Mouse (Mus musculus): ENCODE measurements at regions not wholly inside any gene's neighbourhood (a gene's known extent, or its start where the extent isn't known, plus 50 kb on each side); places are given as distances from the start of the nearest gene placed in this dataset.

- DNase-seq (ENCODE audit: low spot score) = no peak
Measured at GRCm38 (mm10) chr1:186229856-186230255, 112.7 kb upstream of the Lyplal1 start.

- DNase-seq (ENCODE audit: low spot score) = no peak
Measured at GRCm38 (mm10) chr1:186228396-186228795, 111.3 kb upstream of the Lyplal1 start.

GRCm38 (mm10) chr1:186224231-186224630 lies 107.1 kb upstream of the Lyplal1 start:
- no peak for DNase-seq (ENCODE audit: low spot score)

GRCm38 (mm10) chr1:186223417-186223816 lies 106.3 kb upstream of the Lyplal1 start:
- no peak for DNase-seq (ENCODE audit: low spot score)

- no peak for DNase-seq (ENCODE audit: low spot score)
Measured at GRCm38 (mm10) chr1:186218995-186219394, 101.9 kb upstream of the Lyplal1 start.

- no peak for DNase-seq (ENCODE audit: low spot score)
Measured at GRCm38 (mm10) chr1:186217198-186217597, 100.1 kb upstream of the Lyplal1 start.

- DNase-seq (ENCODE audit: low spot score) = no peak
Measured at GRCm38 (mm10) chr1:186204151-186204550, 87.0 kb upstream of the Lyplal1 start.

GRCm38 (mm10) chr1:186202536-186202935 lies 85.4 kb upstream of the Lyplal1 start:
- DNase-seq (ENCODE audit: low spot score) = no peak

GRCm38 (mm10) chr1:186198391-186198790 lies 81.3 kb upstream of the Lyplal1 start:
- no peak for DNase-seq (ENCODE audit: low spot score)

- DNase-seq (ENCODE audit: low spot score) = no peak
Measured at GRCm38 (mm10) chr1:186197057-186197456, 79.9 kb upstream of the Lyplal1 start.

GRCm38 (mm10) chr1:186189390-186189789 lies 72.3 kb upstream of the Lyplal1 start:
- no peak for DNase-seq (ENCODE audit: low spot score)

- no peak for DNase-seq (ENCODE audit: low spot score)
Measured at GRCm38 (mm10) chr1:186187372-186187771, 70.3 kb upstream of the Lyplal1 start.

- DNase-seq (ENCODE audit: low spot score) = no peak
Measured at GRCm38 (mm10) chr1:186183204-186183651, 66.1 kb upstream of the Lyplal1 start.

- DNase-seq (ENCODE audit: low spot score) = no peak
Measured at GRCm38 (mm10) chr1:186182498-186183203, 65.5 kb upstream of the Lyplal1 start.

- no peak for DNase-seq (ENCODE audit: low spot score)
Measured at GRCm38 (mm10) chr1:186177019-186177418, 59.9 kb upstream of the Lyplal1 start.

GRCm38 (mm10) chr1:186173472-186174014 lies 56.4 kb upstream of the Lyplal1 start:
- DNase-seq (ENCODE audit: low spot score) = no peak

- no peak for DNase-seq (ENCODE audit: low spot score)
Measured at GRCm38 (mm10) chr1:186171691-186172090, 54.6 kb upstream of the Lyplal1 start.

Data from T-cell, adult 2 months (primary cell).